Mouse (Mus musculus) lung, adult 2 months (tissue): Measurements from ENCODE around the gene Aldh8a1.

ENCODE experiments used
- CTCF ChIP-seq: fragments of 200-500 bp; IDR thresholded peaks from 2 replicates; pipeline ENCODE4 v1.5.1; 2011; ENCODE audit warnings: mild to moderate bottlenecking, low read length, control low read depth; ENCODE audit not compliant: insufficient read depth
- POLR2A ChIP-seq: fragments of 200-500 bp; IDR thresholded peaks from 2 replicates; pipeline ENCODE4 v1.6.1; 2011; ENCODE audit warnings: low read depth, mild to moderate bottlenecking, control low read depth, low read length, borderline replicate concordance; ENCODE audit errors: extremely low read depth

DNA sequence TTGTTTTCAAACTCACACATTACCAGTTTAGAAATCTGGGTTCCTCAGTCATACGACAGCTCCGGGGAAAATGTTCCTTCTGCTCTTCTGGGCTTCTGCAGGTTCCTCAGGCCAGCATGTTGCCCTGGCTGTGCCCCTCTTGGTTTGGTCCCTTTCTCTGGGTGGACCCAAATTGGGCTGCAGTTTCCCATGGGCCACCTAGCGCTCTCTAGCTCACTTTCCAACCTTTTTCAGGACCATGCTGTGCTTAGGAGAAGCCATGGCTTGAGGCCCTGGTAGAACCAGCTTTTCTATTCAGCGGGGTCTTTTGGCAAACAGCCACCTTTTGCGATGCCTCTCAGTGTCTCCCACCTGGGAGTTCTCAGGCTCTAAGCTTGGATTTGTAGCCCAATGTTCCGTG is 4.8 kb upstream of the Aldh8a1 start:
- no peak for TF ChIP-seq POLR2A
- TF ChIP-seq CTCF = no peak
